Mouse (Mus musculus) cortical plate, adult 2 months (tissue): Measurements from ENCODE around the gene Slc38a1.

Experiments used
- CTCF ChIP-seq: fragments of 200-500 bp; IDR thresholded peaks from 2 replicates; pipeline ENCODE4 v1.5.1; 2011; ENCODE audit warnings: mild to moderate bottlenecking, control low read depth, low read length; ENCODE audit not compliant: insufficient read depth; ENCODE audit errors: extremely low read depth
- POLR2A ChIP-seq: fragments of 200-500 bp; IDR thresholded peaks from 2 replicates; pipeline ENCODE4 v1.6.1; 2011; ENCODE audit warnings: mild to moderate bottlenecking, low read length, control low read depth; ENCODE audit not compliant: insufficient read depth; ENCODE audit errors: extremely low read depth

DNA sequence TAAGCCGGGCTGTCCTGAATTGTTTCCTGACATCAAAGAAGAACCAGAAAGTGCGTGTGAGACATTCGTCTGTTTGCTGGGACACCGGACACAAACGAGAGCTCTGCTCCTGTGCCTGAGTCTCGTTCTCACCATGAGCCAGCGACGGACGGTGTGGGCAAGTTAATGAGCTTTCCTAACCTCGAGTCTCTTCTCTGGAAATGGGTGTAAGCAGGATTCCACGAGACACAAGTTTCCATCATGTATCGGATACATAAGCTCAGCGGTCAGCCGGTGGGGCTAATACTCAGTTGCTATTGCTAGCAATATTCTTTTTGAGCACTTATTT lies 15.5 kb upstream of the Slc38a1 start:
- TF ChIP-seq CTCF = no peak
- no peak for TF ChIP-seq POLR2A
